In genomic region chr4:150374651-150375447, GRCm38 (mm10) we compare ENCODE assay signal across 9 mouse cellular contexts.
A peak's percentile ranks its signal among the peaks of the same experiment; 100 is the strongest.
DNase-seq lines count a peak whose midpoint lies in the region; ATAC-seq and TF ChIP-seq lines count a peak whose summit lies in the region.
"Had no signal": no experiment of that assay in that cellular context is flagged by ENCODE, and none has a peak within 500 bp of the region (broad histone marks: within the 10 kb centered on the region; RNA-seq: fewer than 3 reads in every experiment).

No protein-coding gene starts in this region.

- H3K36me3 ChIP-seq in heart, postnatal 0 days (replicated peaks; ENCODE audit: control insufficient read depth, insufficient read depth, low read length) = no peaks in the 10 kb centered on the region
- H3K36me3 ChIP-seq in hindbrain, embryonic 10.5 days = no peaks in the 10 kb centered on the region

- no peak for TF ChIP-seq CTCF in heart, postnatal 0 days (IDR thresholded peaks at IDR 0.05; ENCODE audit: low read depth)

- no peak overlapping the region for H3K4me3 ChIP-seq in heart, postnatal 0 days (ENCODE audit: low read depth, low read length)
- 0 out of 2 replicates have a peak overlapping the region, but pooled peaks have one; percentile 20 for H3K4me3 ChIP-seq in hindbrain, embryonic 10.5 days

- DNase-seq in heart, postnatal 0 days (ENCODE audit: low spot score) = no peak
- DNase-seq in heart, postnatal 4 days = no peak
- DNase-seq in Muller cell, postnatal 12 days (ENCODE audit: inconsistent ontology term) = peak; percentile 82
- DNase-seq in hindbrain, embryonic 10.5 days (ENCODE audit: low spot score) = no peak
- no peak for DNase-seq in urinary bladder, postnatal 4 days (ENCODE audit: low spot score in 2 of 2)
- no peak for DNase-seq in gastrocnemius, postnatal 25 days
- no peak for DNase-seq in thymus, postnatal 14 days

- H3K9ac ChIP-seq in heart, postnatal 0 days (replicated peaks; ENCODE audit: low read depth, low read length) = no peak overlapping the region

- 32% methylated on average over 9 of the region's 9 CpGs for WGBS in heart, postnatal 0 days
- WGBS in hindbrain, embryonic 10.5 days = 53% methylated on average over 9 of the region's 9 CpGs

- no peaks in the 10 kb centered on the region for H3K9me3 ChIP-seq in heart, postnatal 0 days (replicated peaks; ENCODE audit: control insufficient read depth, low read length)
- H3K9me3 ChIP-seq in hindbrain, embryonic 10.5 days = no peaks in the 10 kb centered on the region

- H3K4me2 ChIP-seq in heart, postnatal 0 days (ENCODE audit: low read depth, low read length) = no peak overlapping the region

- TF ChIP-seq EP300 in heart, postnatal 0 days (IDR thresholded peaks at IDR 0.05; ENCODE audit: low read depth) = no peak

- H3K4me1 ChIP-seq in heart, postnatal 0 days (ENCODE audit: control insufficient read depth, insufficient read depth) = peaks cover 58% of the 10 kb centered on the region
- peaks cover 68% of the 10 kb centered on the region for H3K4me1 ChIP-seq in hindbrain, embryonic 10.5 days (replicated peaks)

- no peaks in the 10 kb centered on the region for H3K27me3 ChIP-seq in heart, postnatal 0 days (ENCODE audit: control insufficient read depth, insufficient read depth, low read length)
- H3K27me3 ChIP-seq in hindbrain, embryonic 10.5 days (ENCODE audit: insufficient read depth, poor library complexity, severe bottlenecking) = no peaks in the 10 kb centered on the region
- H3K27me3 ChIP-seq: Patski had no signal

- no peak for ATAC-seq in heart, postnatal 0 days (ENCODE audit: insufficient read depth, low read depth)
- ATAC-seq in megakaryocyte-erythroid progenitor cell, adult 5-6 weeks (replicated peaks; ENCODE audit: low FRiP score, low TSS enrichment, poor library complexity, severe bottlenecking) = 0 out of 2 replicates have a peak, but pooled peaks have one; percentile 34
- ATAC-seq: Patski had no signal

- 0 out of 2 replicates have a peak overlapping the region, but pooled peaks have one; percentile 26 for H3K27ac ChIP-seq in heart, postnatal 0 days (ENCODE audit: low read depth)
- no peak overlapping the region; the same call in 1 of the 2 replicates for H3K27ac ChIP-seq in hindbrain, embryonic 10.5 days
